Mouse (Mus musculus) Patski (cell line): Measurements from ENCODE around the gene Rpl6. TPM values are rescaled to one million over a fixed set of nuclear protein-coding genes. Genes with fewer than 3 reads are reported as not detected.
"Not testable (repeated sequence)": the region's sequence is repeated elsewhere in the genome, so short reads cannot be mapped to it uniquely, and the experiment has no call there.

Source experiments
- ATAC-seq: fragments of 100-300 bp; one replicate; pipeline ENCODE4 v1.8.0; 2021
- CTCF ChIA-PET: fragments of 350-600 bp; sonication (Branson Sonifier 250); formaldehyde crosslinking; loops from one replicate; lab custom pipeline; 2022; ENCODE audit warnings: inconsistent platforms; lab: Charles Lee
- POLR2A ChIA-PET: fragments of 350-600 bp; sonication (Branson Sonifier 250); formaldehyde crosslinking; loops from one replicate; lab custom pipeline; 2022; ENCODE audit warnings: antibody characterized with exemption, inconsistent platforms; lab: Charles Lee
- DNase-seq: peaks from one replicate; pipeline ENCODE4 v3.0.0-alpha.2; 2011; ENCODE audit warnings: low read depth, low spot score
- H3K27me3 ChIP-seq: fragments of 371-371 bp; one replicate; pipeline ENCODE4 v1.5.1; 2021
- CTCF ChIP-seq: fragments of 100-300 bp; IDR thresholded peaks from one replicate; pipeline ENCODE4 v1.5.1; 2021
- in situ Hi-C: fragments of 300-500 bp; cut with MboI; formaldehyde crosslinking; loops from 3 replicates; pipeline ENCODE4 v1.11.1; 2018; ENCODE audit warnings: low pct_unique_long_range_greater_than_20kb, mixed read lengths
- polyA plus RNA-seq: library from polyadenylated mRNA; unstranded; gene quantifications from one replicate; pipeline ENCODE4 v1.2.3, GENCODE M21; 2021

Rpl6 gene
- polyA plus RNA-seq, 1 experiment from 2014 or later, result 1,368 TPM

DNA sequence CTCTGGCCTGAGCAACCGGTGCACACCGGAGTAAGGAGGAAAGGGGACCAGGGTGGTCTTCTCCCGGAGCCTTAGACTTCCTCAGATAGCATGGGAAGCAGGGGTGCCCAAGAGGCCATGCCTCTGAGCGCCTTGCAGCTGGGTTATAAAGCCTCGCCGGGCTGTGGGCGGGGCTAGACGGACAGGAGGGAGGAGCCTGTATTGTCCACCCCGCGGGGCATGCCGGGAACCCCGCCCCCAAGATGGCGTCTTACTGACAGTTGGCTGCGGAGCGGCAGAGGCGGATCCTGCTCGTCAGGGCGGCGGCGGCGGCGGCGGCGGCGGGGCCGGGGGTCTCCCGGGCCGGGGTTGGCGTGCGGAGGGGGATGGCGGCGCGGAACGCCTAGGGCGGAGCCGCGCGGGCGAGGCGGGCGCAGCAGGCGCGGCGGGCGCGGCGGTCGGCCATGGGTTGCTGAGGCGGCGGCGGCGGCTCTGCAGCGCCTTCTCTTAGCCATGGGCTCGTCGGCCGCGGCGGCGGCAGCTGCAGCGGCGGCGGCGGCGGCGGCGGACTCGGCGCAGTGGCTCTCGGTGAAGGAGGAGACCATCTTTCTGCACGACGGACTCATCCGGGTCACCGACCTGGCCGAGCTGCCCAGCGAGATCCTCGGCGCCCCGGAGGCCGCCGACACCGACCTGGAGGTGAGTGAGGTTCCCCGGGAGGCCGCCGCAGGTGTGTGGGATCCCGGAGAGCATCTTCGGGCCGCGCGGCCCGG is 15.9 kb downstream of the Rpl6 start, which contains the start of gene Hectd4:
Hectd4 (plus strand) TSS at position 240 of the 752 bp plus-strand sequence.
- CTCF ChIA-PET, result interaction anchor here (1.1 kb wide), 1 partner anchor 30 kb away, joined by 3 read pairs; no protein-coding TSS in a partner anchor
- DNase-seq (peak; percentile 68), ATAC-seq (peak; percentile 73)
- in situ Hi-C loops, result loop anchor here (5.0 kb wide), 3 partner anchors 47 to 257 kb away; no protein-coding TSS in a partner anchor
- no peaks in the 10 kb centered on the region for H3K27me3 ChIP-seq
- TF ChIP-seq CTCF, result no peak
- POLR2A ChIA-PET, result interaction anchor here (0.6 to 2.3 kb wide), 4 partner anchors 10 to 164 kb away, joined by 3 to 12 read pairs (median 3); no protein-coding TSS in a partner anchor

GRCm38 (mm10) chr5:121220732-121221301 is 16.5 kb downstream of the Rpl6 start:
- CTCF ChIA-PET, result no interaction called here

DNA sequence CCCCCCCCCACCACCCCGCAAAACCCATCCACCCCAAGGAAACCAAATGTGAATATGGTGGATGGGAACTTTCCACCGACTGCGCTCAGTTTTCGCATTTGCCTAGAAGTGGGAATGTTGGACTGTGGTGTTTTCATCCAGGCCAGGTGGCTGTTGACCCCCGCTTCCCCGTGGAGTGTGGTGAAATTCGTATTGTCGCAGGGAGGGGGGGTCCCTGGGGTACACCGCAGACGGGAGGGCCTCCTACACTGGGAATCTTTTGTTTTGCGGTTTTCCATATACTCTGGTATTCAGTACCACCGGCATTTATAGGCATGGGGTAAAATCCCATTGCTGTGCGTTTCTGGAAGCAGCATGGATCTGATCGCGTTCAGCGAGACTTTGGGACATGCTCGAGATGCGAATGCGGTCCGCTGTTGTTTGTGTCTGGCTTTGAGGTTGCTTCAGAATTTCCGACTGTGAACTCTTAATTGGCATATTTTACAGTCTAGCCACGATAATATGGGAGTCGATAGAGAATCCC is 17.1 kb downstream of the Rpl6 start:
- in situ Hi-C loops, result no loop called here

More at GRCm38 (mm10) chr5:121220732-121221301, 16.5 kb downstream of the Rpl6 start:
- DNase-seq, result no peak
- in situ Hi-C loops, result no loop called here
- POLR2A ChIA-PET, result interaction anchor here (2.3 kb wide), 1 partner anchor 9 kb away, joined by 12 read pairs; no protein-coding TSS in a partner anchor
- no peaks in the 10 kb centered on the region for H3K27me3 ChIP-seq
- TF ChIP-seq CTCF, result no peak
- peak; percentile 31 for ATAC-seq

DNA sequence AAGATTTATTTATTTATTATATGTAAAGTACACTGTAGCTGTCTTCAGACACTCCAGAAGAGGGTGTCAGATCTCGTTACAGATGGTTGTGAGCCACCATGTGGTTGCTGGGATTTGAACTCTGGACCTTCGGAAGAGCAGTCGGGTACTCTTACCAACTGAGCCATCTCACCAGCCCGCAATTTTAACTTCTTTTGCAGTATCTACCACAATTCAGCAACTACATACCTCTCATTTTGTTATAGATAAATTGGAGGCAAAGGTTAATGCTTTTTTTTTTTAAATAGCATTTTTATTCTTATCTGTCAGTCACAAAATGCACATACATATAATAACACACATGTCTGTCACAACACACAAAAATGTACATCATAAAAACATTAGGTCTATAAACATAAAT is 19.7 kb downstream of the Rpl6 start:
- in situ Hi-C loops, DNase-seq, ATAC-seq, H3K27me3 ChIP-seq, POLR2A ChIA-PET: not testable (repeated sequence)
- CTCF ChIA-PET, result interaction anchor here (0.9 kb wide), 1 partner anchor 20 kb away, joined by 3 read pairs; the partner anchor contains the start of gene Rpl6

More for the DNA sequence above, 17.1 kb downstream of the Rpl6 start:
- no peaks in the 10 kb centered on the region for H3K27me3 ChIP-seq
- no peak for TF ChIP-seq CTCF
- ChIA-PET POLR2A (interaction anchor here (2.3 kb wide), 1 partner anchor 8 kb away, joined by 12 read pairs; no protein-coding TSS in a partner anchor), CTCF (no interaction called here)
- no peak for DNase-seq
- ATAC-seq, result no peak

GRCm38 (mm10) chr5:121224856-121225255 is 20.6 kb downstream of the Rpl6 start:
- DNase-seq (no peak), ATAC-seq (no peak)
- H3K27me3 ChIP-seq, result no peaks in the 10 kb centered on the region
- ChIA-PET CTCF (interaction anchor here (0.9 to 1.1 kb wide), 3 partner anchors 14 to 49 kb away, joined by 3 read pairs; partner anchors contain the start of gene Rpl6), POLR2A (interaction anchor here (0.8 kb wide), 1 partner anchor 21 kb away, joined by 3 read pairs; no protein-coding TSS in a partner anchor)
- in situ Hi-C loops, result no loop called here
- TF ChIP-seq CTCF, result no peak

DNA sequence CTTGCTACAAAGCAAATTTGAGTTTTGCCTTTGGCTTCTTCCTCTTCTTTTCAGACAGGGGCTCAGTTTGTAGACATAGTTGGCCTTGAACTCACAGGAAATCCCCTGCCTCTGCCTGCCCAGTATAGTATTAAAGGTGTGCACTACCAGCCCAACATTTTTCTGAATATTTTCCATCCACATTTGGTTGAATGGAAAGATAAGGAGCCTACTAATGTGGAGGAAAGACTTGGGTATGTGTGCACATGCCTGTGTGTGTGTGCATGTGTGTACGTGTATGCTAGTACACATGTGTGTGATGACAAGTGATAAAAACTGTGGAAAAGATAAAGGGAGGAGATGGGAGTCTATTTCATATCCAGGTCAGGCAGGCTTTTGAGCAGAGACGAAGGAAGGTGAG is 21.6 kb downstream of the Rpl6 start:
- ChIA-PET POLR2A (no interaction called here), CTCF (interaction anchor here (0.9 to 1.8 kb wide), 3 partner anchors 15 to 48 kb away, joined by 3 to 7 read pairs (median 3); no protein-coding TSS in a partner anchor)
- H3K27me3 ChIP-seq, result no peaks in the 10 kb centered on the region
- no peak for DNase-seq
- no peak for ATAC-seq
- in situ Hi-C loops, result no loop called here
- no peak for TF ChIP-seq CTCF

GRCm38 (mm10) chr5:121226406-121226805 is 22.1 kb downstream of the Rpl6 start:
- in situ Hi-C loops, result no loop called here
- no peak for TF ChIP-seq CTCF
- POLR2A ChIA-PET, result interaction anchor here (0.6 kb wide), 1 partner anchor 14 kb away, joined by 3 read pairs; no protein-coding TSS in a partner anchor

GRCm38 (mm10) chr5:121226845-121227244 is 22.6 kb downstream of the Rpl6 start:
- H3K27me3 ChIP-seq, result no peaks in the 10 kb centered on the region
- ChIA-PET POLR2A (interaction anchor here (0.6 kb wide), 1 partner anchor 13 kb away, joined by 3 read pairs; no protein-coding TSS in a partner anchor), CTCF (interaction anchor here (1.0 to 1.8 kb wide), 2 partner anchors 13 to 22 kb away, joined by 3 to 7 read pairs; no protein-coding TSS in a partner anchor)
- in situ Hi-C loops, result no loop called here
- DNase-seq (no peak), ATAC-seq (no peak)
- TF ChIP-seq CTCF, result no peak

More at GRCm38 (mm10) chr5:121226406-121226805, 22.1 kb downstream of the Rpl6 start:
- CTCF ChIA-PET, result interaction anchor here (1.8 kb wide), 1 partner anchor 23 kb away, joined by 7 read pairs; no protein-coding TSS in a partner anchor
- DNase-seq (no peak), ATAC-seq (no peak)
- H3K27me3 ChIP-seq, result no peaks in the 10 kb centered on the region

DNA sequence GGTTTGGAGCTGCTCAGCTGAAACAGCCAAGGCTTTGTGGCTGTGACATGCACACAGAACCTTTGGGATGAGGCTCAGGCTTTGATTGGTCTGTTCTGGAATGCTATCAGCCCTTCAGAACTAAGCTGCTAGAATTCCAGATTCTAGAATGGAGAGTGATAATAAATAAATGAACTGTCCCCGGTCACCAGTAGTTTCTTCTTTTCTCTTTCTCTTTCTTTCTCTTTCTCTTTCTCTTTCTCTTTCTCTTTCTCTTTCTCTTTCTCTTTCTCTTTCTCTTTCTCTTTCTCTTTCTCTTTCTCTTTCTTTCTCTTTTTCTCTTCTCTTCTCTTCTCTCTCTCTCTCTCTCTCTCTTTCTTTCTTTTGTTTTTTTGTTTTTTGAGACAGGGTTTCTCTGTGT is 23.0 kb downstream of the Rpl6 start:
- DNase-seq, H3K27me3 ChIP-seq, in situ Hi-C loops, ATAC-seq, POLR2A ChIA-PET: not testable (repeated sequence)
- CTCF ChIA-PET, result interaction anchor here (1.0 to 1.8 kb wide), 2 partner anchors 13 to 22 kb away, joined by 3 to 7 read pairs; no protein-coding TSS in a partner anchor

GRCm38 (mm10) chr5:121229182-121229581 is 24.9 kb downstream of the Rpl6 start:
- ChIA-PET CTCF (interaction anchor here (0.7 to 1.3 kb wide), 2 partner anchors 13 to 37 kb away, joined by 3 read pairs; no protein-coding TSS in a partner anchor), POLR2A (interaction anchor here (3.0 kb wide), 1 partner anchor 9 kb away, joined by 12 read pairs; the partner anchor contains the start of gene Hectd4)
- DNase-seq (no peak), ATAC-seq (no peak)
- H3K27me3 ChIP-seq, result no peaks in the 10 kb centered on the region
- no peak for TF ChIP-seq CTCF
- in situ Hi-C loops, result no loop called here
